26 mouse cellular contexts compared by ENCODE assay signal in genomic region chrX:60569047-60569446, GRCm38 (mm10). TPM values are rescaled to one million over a fixed set of nuclear protein-coding genes. Genes with fewer than 3 reads are reported as not detected.
"Had no signal": no experiment of that assay in that cellular context is flagged by ENCODE, and none has a peak within 500 bp of the region (broad histone marks: within the 10 kb centered on the region; RNA-seq: fewer than 3 reads in every experiment).

No protein-coding gene starts in this region.

- H3K4me3 ChIP-seq: kidney, embryonic 15.5 days; left cerebral cortex, adult 2 months; liver, embryonic 13.5 days; myocyte; neural tube, embryonic 12.5 days; neural tube, embryonic 15.5 days had no signal

- H3K9me3 ChIP-seq: kidney, embryonic 15.5 days; liver, embryonic 13.5 days; neural tube, embryonic 12.5 days; neural tube, embryonic 15.5 days had no signal

- H3K4me2 ChIP-seq: kidney, embryonic 15.5 days; liver, embryonic 13.5 days; neural tube, embryonic 12.5 days; neural tube, embryonic 15.5 days had no signal

- H3K4me1 ChIP-seq: kidney, embryonic 15.5 days; liver, embryonic 13.5 days; neural tube, embryonic 12.5 days; neural tube, embryonic 15.5 days had no signal

- H3K9ac ChIP-seq: kidney, embryonic 15.5 days; liver, embryonic 13.5 days; neural tube, embryonic 12.5 days; neural tube, embryonic 15.5 days had no signal

- H3K27ac ChIP-seq: kidney, embryonic 15.5 days; left cerebral cortex, adult 2 months; liver, embryonic 13.5 days; neural tube, embryonic 12.5 days; neural tube, embryonic 15.5 days; stomach, postnatal 0 days had no signal

- H3K36me3 ChIP-seq: kidney, embryonic 15.5 days; liver, embryonic 13.5 days; neural tube, embryonic 12.5 days; neural tube, embryonic 15.5 days had no signal

- DNase-seq: kidney, adult 8-10 months; kidney, postnatal 10 days; kidney, postnatal 36 days; layer of hippocampus, postnatal 36 days; liver, embryonic 13.5 days; lung, adult 2 months; lung, postnatal 14 days; lung, postnatal 4 days; right cerebral cortex, adult 18-20 months; right cerebral cortex, postnatal 14 days; right cerebral cortex, postnatal 4 days; thymus, adult 2 months; thymus, postnatal 14 days; thymus, postnatal 4 days had no signal

- H3K27me3 ChIP-seq: kidney, embryonic 15.5 days; liver, embryonic 13.5 days; neural tube, embryonic 12.5 days; neural tube, embryonic 15.5 days had no signal

RNA-seq across cellular contexts. Expression of gene Gm7073, which starts 30.0 kb away (rescaled TPM):
- polyA plus RNA-seq: kidney, embryonic 15.5 days; limb, embryonic 11.5 days; limb, embryonic 14.5 days; liver, adult 2 months; liver, embryonic 13.5 days; liver, embryonic 16.5 days; lung, adult 2 months; lung, embryonic 16.5 days; myocyte; neural tube, embryonic 12.5 days; neural tube, embryonic 15.5 days; stomach, embryonic 14.5 days; stomach, postnatal 0 days; thymus, adult 2 months had no signal
